Mouse (Mus musculus) midbrain, embryonic 14.5 days (tissue): ENCODE measurements around the gene Col4a2. TPM values are rescaled to one million over a fixed set of nuclear protein-coding genes. Genes with fewer than 3 reads are reported as not detected.

ENCODE experiments used
- ATAC-seq: fragments of 200-750 bp; cut with Nextera tagmentation; 2 replicates; pipeline ENCODE4 v1.8.0; 2017; ENCODE audit warnings: moderate number of reproducible peaks, moderate library complexity; ENCODE audit not compliant: low FRiP score, low TSS enrichment
- DNase-seq: peaks from one replicate; pipeline ENCODE4 v3.0.0-alpha.2; 2015
- H3K27ac ChIP-seq: fragments of 300-500 bp; sonication (generic); replicated peaks from 2 replicates; pipeline ENCODE4 v1.5.1; 2014; ENCODE audit warnings: mild to moderate bottlenecking, low read depth, low read length, moderate library complexity
- H3K27me3 ChIP-seq: fragments of 300-500 bp; sonication (generic); 2 replicates; pipeline ENCODE4 v1.6.1; 2014; ENCODE audit warnings: low read length, control low read depth, mixed read lengths; ENCODE audit not compliant: control insufficient read depth, insufficient read depth
- H3K36me3 ChIP-seq: fragments of 300-500 bp; sonication (generic); 2 replicates; pipeline ENCODE4 v1.6.1; 2014; ENCODE audit warnings: low read length, control low read depth; ENCODE audit not compliant: control insufficient read depth, insufficient read depth
- H3K4me1 ChIP-seq: fragments of 300-500 bp; sonication (generic); 2 replicates; pipeline ENCODE4 v1.6.1; 2014; ENCODE audit warnings: mild to moderate bottlenecking, antibody characterized with exemption, low read length, control low read depth; ENCODE audit not compliant: control insufficient read depth, insufficient read depth
- H3K4me2 ChIP-seq: fragments of 300-500 bp; sonication (generic); 2 replicates; pipeline ENCODE4 v1.6.1; 2014; ENCODE audit warnings: mild to moderate bottlenecking, low read length, moderate library complexity
- H3K4me3 ChIP-seq: fragments of 300-500 bp; sonication (generic); replicated peaks from 2 replicates; pipeline ENCODE4 v1.5.1; 2014; ENCODE audit warnings: low read depth, low read length
- H3K9ac ChIP-seq: fragments of 300-500 bp; sonication (generic); replicated peaks from 2 replicates; pipeline ENCODE4 v1.6.1; 2014; ENCODE audit warnings: mild to moderate bottlenecking, low read length, moderate library complexity
- H3K9me3 ChIP-seq: fragments of 300-500 bp; sonication (generic); 2 replicates; pipeline ENCODE4 v1.6.1; 2016; ENCODE audit warnings: low read length, control low read depth, mixed read lengths; ENCODE audit not compliant: control insufficient read depth
- WGBS: fragments of 180-500 bp; shearing (Covaris S2); extraction: QIAGEN DNeasy Blood & Tissue Kit; methylation state at CpG from one replicate; pipeline ENCODE4 v1.1.7; 2014; 5-methylcytosine and 5-hydroxymethylcytosine counted together
- polyA plus RNA-seq: library from polyadenylated mRNA; unstranded; fragments of >200 nt; fragmentation: Nextera tagmentation; extraction: Ambion mirVana; gene quantifications from 2 replicates; pipeline ENCODE4 v1.2.1, GENCODE M21; 2014

The Col4a2 gene
- polyA plus RNA-seq, 1 experiment from 2014 or later: 40.7 TPM

DNA sequence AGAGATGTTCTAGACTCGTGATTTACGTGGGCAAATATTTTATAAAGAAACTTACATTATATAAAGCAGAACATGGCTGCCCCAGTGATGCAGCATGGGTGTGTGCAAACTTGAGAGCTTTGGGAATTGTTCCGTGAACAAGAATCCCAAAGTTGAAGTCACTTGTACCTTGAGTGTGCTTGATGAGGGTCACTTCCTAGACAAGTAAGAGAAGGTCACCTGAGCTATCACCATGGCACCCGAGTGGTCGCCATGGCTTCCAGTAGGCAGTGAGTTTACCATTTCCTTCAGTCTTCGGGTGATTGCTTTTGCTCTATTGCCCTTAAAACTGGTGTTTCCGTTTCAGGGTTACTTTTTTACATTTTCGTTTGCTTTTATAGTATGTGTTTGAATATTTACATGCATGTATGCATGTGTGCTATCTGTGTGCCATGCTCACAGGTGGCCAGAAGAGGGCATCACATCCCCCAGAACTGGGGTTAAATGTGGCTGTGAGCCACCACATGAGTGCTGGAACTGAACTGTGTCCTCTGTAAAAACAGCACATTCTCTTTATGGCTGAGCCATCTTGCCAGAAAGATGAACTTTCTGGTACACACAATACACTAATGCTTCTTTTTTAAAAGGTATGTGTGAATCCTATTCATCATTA, 42.3 kb downstream of the Col4a2 start:
- DNase-seq (no peak), ATAC-seq (no peak)
- Histone ChIP-seq H3K4me3 (no peak overlapping the region), H3K9me3 (no peaks in the 10 kb centered on the region), H3K27ac (no peak overlapping the region), H3K36me3 (no peaks in the 10 kb centered on the region), H3K9ac (no peak overlapping the region), H3K4me1 (no peaks in the 10 kb centered on the region), H3K27me3 (no peaks in the 10 kb centered on the region), H3K4me2 (no peak overlapping the region)
- 91% methylated on average over 8 of the region's 8 CpGs for WGBS

DNA sequence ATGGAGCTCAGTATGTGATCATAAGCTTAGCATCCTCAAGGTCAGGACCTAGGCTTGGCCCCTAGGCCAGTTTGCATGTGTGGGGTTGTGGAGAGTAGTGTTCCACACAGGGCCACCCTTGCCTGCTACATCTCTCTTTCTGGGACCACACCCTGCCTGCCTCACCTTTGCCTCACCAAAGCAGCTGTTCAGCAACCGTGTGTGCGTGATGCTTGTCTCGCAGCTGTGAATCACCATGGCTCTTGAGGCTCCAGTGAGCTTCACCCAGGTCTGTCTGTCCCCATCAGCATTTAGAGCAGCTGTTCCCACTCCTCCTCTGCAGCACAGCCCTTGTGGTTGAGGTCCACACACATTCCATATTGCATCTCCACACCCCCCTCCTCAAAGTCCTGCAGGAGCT, 43.3 kb downstream of the Col4a2 start:
- Histone ChIP-seq H3K9me3 (no peaks in the 10 kb centered on the region), H3K4me3 (no peak overlapping the region), H3K9ac (no peak overlapping the region), H3K4me1 (no peaks in the 10 kb centered on the region), H3K4me2 (no peak overlapping the region), H3K36me3 (no peaks in the 10 kb centered on the region), H3K27ac (no peak overlapping the region), H3K27me3 (no peaks in the 10 kb centered on the region)
- 94% methylated on average over 3 of the region's 3 CpGs for whole genome bisulfite sequencing
- ATAC-seq (no peak), DNase-seq (no peak)

GRCm38 (mm10) chr8:11356776-11357175, 44.2 kb downstream of the Col4a2 start:
- ATAC-seq (no peak), DNase-seq (no peak)
- no peaks in the 10 kb centered on the region for H3K9me3 ChIP-seq
- H3K4me1 ChIP-seq: no peaks in the 10 kb centered on the region
- no peak overlapping the region for H3K4me2 ChIP-seq
- H3K27me3 ChIP-seq: no peaks in the 10 kb centered on the region
- no peak overlapping the region for H3K4me3 ChIP-seq
- no peak overlapping the region for H3K9ac ChIP-seq
- WGBS: 79% methylated on average over 8 of the region's 8 CpGs
- H3K27ac ChIP-seq: no peak overlapping the region
- no peaks in the 10 kb centered on the region for H3K36me3 ChIP-seq

DNA sequence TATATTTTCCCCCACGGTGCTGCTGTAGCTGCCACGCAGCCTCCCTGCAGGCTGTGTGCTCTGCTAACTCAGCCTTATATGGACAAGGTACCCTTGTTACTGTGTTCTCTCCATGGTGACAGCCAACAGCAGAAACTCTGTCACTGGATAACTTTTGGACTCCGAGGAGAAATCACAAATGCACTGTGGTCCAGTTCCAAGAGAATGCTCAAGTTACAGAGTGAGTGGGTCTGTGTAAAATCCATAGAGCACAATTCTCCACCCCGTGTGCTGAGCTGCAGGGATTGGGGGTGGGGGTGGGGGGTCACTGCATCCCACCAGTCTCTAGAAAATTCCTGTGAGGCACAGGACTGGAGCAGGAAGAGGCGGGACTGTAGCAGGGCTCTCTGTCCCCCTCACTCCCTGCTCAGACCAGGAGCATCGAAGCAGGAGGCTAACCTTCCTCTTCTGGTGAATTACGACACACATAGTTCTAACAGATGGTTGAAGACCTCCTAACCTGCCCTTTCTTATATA, 45.4 kb downstream of the Col4a2 start:
- H3K36me3 ChIP-seq: no peaks in the 10 kb centered on the region
- H3K27me3 ChIP-seq: no peaks in the 10 kb centered on the region
- no peak overlapping the region for H3K9ac ChIP-seq
- no peak overlapping the region for H3K4me3 ChIP-seq
- H3K27ac ChIP-seq: no peak overlapping the region
- peaks cover 9% of the 10 kb centered on the region; the same call in 1 of the 2 replicates for H3K4me1 ChIP-seq
- H3K4me2 ChIP-seq: no peak overlapping the region
- 68% methylated on average over 7 of the region's 7 CpGs for WGBS
- no peaks in the 10 kb centered on the region for H3K9me3 ChIP-seq
- no peak for ATAC-seq
- no peak for DNase-seq

- Histone ChIP-seq H3K4me3 (no peak overlapping the region), H3K27ac (no peak overlapping the region), H3K4me2 (no peak overlapping the region), H3K4me1 (peaks cover 16% of the 10 kb centered on the region; the same call in 1 of the 2 replicates), H3K36me3 (no peaks in the 10 kb centered on the region), H3K9me3 (no peaks in the 10 kb centered on the region), H3K27me3 (no peaks in the 10 kb centered on the region), H3K9ac (no peak overlapping the region)
- WGBS: 86% methylated on average over 5 of the region's 5 CpGs
- DNase-seq (no peak), ATAC-seq (no peak)
These were observed 47.2 kb downstream of the Col4a2 start for GRCm38 (mm10) chr8:11359846-11360245.

DNA sequence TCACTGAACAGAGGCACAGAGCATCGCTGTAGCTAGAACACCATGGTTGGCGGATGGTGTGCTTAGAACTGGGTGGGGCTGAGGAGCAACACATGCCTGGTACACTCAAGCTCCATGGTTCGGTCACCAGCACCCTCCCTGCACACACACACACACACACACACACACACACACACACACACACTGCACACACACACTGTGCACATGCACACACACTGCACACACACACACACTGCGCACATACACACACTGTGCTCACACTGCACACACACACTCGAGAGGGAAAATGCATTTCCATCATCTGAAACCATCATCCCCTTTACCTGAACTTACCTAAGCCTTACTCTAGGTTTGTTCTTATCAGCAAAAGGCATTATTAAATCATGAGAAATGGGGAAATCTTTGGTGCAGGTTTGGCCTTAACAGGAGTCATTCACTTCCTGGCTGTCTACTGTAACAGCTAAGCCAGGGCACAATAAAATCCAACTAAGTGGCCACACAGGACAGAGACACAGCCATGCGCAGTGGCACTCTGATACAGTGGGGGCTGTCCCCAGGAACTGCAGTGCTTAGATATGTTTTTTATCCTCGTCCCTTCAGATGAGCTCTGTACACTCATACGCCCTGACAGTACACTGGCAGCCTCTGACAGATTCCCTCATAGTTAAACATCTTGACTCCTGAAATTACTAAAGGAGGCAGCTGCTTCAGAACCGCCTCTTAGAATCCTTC, 49.1 kb downstream of the Col4a2 start:
- H3K4me3 ChIP-seq: no peak overlapping the region
- no peak overlapping the region for H3K4me2 ChIP-seq
- no peaks in the 10 kb centered on the region for H3K27me3 ChIP-seq
- H3K4me1 ChIP-seq: peaks cover 16% of the 10 kb centered on the region; the same call in 1 of the 2 replicates
- H3K9me3 ChIP-seq: no peaks in the 10 kb centered on the region
- H3K9ac ChIP-seq: no peak overlapping the region
- peak overlapping the region; percentile 5; the same call in 1 of the 2 replicates for H3K27ac ChIP-seq
- H3K36me3 ChIP-seq: no peaks in the 10 kb centered on the region
- no peak for DNase-seq
- ATAC-seq: no peak
- WGBS: 66% methylated on average over 9 of the region's 9 CpGs

DNA sequence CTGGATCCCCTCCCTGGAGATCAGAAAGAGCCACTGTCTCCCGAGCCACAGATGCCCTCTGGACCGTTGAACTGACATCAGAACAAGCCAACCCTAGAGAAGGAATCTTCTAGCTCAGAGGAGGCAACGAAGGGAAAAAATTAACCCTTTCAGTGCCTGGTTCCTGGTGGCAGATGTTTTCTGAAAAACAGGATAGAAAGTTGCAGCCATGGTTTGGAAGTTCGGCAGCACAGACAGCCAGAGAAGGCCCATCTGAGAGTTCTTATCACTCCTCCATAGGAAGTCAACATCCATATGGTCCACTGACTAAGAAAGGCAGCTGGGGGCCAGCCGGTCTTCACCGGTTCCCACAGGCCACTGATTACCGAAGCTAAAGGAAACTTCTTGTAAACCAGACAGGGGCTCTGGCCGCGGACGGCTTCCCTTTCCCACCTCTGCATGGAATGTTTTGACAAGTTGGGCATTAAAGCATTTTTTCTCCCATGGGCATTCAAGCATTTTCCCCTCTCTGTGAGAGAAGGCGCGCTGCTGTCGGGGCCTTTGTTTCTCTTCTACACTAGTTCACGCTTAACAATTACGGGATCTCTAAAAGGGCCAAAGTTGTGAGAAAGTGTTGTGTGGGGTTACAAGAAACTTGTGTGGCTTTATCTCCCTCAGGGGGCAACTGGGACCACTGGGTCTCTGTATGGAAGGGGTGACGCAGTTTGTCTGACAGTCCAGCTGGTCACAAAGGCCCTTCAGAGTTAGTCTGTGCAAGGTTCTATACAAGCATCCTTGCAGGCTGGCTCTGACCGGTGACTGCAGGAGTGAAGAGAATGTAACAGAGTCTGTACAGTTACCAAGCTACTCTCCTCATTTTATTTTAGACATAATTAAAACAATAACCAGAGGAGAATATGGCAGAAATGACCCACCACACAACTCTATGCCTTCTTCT, 49.9 kb downstream of the Col4a2 start:
- Histone ChIP-seq H3K27ac (peak overlapping the region; percentile 5; the same call in 1 of the 2 replicates), H3K4me2 (no peak overlapping the region), H3K27me3 (no peaks in the 10 kb centered on the region), H3K4me1 (peaks cover 16% of the 10 kb centered on the region; the same call in 1 of the 2 replicates), H3K4me3 (no peak overlapping the region), H3K9ac (no peak overlapping the region), H3K9me3 (no peaks in the 10 kb centered on the region), H3K36me3 (no peaks in the 10 kb centered on the region)
- ATAC-seq (no peak), DNase-seq (peak; percentile 46)
- WGBS: 6% methylated on average over 17 of the region's 17 CpGs

DNA sequence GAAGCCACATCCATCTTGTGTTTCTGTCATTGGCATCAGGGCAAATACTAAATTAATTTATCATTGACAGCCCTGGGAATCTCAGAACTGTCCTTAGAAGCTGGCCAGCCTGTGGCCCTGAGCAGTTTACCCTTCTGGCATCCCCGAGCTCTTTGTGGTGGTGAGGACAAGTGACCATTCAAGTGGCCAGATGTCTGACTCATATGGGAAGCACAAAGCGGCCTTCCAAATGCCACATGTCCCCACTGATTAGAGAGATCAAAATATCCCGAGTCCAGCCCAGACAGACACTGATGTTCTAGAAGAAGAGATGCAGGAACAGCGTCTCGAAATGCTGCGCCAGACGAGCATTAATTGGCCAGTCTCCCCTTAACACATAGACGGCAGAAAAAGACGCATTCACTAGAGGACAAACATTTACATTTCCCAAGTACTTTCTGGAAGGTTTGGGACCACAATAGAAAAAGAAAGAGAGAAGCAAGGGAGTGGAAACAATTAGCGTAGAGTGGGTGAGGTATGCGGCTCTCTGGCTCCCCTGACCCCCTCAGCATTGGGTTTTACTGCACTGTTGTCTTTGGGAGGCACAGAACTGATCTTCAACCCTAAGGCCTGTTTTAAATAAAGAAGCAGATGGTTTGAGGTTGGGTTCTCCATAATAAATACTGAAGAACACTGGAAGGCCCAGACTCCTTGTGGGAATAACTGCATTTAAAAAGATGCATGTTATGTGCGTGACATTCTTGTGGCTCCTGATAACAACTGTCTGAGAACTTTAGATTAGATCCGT, 50.9 kb downstream of the Col4a2 start:
- H3K36me3 ChIP-seq: no peaks in the 10 kb centered on the region
- H3K9me3 ChIP-seq: no peaks in the 10 kb centered on the region
- ATAC-seq (no peak), DNase-seq (no peak)
- no peak overlapping the region for H3K4me2 ChIP-seq
- H3K9ac ChIP-seq: no peak overlapping the region
- WGBS: 64% methylated on average over 13 of the region's 13 CpGs
- no peak overlapping the region for H3K27ac ChIP-seq
- H3K27me3 ChIP-seq: no peaks in the 10 kb centered on the region
- H3K4me3 ChIP-seq: no peak overlapping the region
- peaks cover 16% of the 10 kb centered on the region; the same call in 1 of the 2 replicates for H3K4me1 ChIP-seq
